Mouse (Mus musculus) layer of hippocampus, adult 8-10 months (tissue): ENCODE measurements at regions not wholly inside any gene's neighbourhood (a gene's known extent, or its start where the extent isn't known, plus 50 kb on each side); places are given as distances from the start of the nearest gene placed in this dataset.

Source experiments
- DNase-seq, 2 experiments: peaks; one replicate each; pipeline ENCODE4 v3.0.0; 2022; ENCODE audit warnings: low spot score in 2 of 2

DNA sequence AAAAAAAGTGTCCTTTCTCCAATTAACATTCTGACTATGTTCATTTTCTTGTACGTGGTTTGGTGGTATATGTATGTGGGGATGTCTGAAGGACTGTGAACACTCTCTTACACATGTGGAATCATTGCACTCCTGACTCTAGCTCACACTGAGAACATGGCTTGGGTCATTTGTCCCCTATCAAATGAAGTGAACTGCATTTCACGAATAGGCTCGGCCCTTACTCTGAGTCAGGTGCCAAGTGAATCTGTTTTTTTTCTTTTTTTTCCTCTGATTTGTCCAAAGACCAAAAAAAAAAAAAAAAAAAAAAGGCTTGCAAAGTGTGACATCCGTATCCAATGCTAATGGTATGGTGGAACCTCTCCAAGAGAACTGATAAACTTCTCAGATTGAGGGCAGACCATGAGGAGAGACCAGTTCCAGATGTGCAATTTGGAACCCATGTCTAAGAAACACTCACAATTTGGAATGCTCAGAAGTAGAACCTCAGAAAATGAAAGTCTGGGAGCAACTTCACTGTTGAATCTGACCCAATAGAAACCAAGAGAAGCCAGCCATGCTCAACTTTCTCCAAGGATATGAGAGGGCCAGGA, 631.7 kb upstream of the Fam160b2 start:
- no peak for DNase-seq

DNA sequence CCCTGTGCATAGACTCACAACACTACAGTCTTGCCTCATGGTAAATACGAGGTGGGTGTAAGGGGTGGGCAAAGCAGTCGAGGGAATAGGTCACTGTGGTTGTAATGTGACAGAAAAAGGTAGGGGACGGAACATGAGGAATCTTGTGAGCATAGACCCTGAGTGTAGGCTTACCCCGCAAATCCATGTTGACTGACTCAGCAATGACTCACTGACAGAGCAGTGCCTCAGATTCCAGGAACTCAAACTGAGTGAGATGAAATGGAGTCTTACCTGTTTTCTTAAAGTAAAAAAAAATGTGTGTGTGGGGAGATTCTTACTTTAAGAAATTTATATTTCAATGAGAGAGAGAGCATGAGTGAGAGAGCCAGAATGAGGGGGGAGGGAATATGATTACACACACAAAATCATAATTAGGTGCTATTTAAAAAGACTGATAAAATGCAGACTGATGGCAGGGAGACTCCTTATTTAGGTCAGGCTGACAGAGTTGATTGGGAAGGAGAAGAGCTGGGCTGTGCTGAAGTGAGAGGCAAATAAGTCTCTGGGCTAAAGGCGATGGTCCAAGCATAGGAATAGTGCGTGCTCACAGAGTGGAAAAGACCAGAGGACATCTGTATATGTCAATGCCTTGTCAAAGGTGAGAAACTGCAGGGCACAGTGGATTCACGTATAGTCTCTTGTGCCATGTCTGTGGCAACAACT, 631.0 kb upstream of the Fam160b2 start:
- no peak for DNase-seq

DNA sequence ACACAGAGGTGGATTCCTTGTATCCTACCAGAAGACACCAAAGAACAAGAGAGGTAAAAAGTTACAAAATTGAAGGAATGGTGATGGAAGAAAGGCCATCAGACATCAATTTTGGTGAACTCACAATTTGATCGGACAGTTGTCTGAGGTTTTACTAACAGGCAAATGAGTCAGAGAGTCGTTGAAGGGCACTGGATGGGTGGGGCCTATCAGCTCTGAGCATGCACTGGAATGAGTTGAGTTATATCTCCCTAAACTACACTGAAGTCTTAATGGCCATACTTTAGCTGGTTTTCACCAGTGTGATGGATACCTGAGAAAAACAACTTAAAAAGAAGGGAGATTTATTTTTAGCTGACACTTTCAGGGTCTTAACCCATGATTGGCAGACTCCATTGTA, 630.3 kb upstream of the Fam160b2 start:
- no peak for DNase-seq

DNA sequence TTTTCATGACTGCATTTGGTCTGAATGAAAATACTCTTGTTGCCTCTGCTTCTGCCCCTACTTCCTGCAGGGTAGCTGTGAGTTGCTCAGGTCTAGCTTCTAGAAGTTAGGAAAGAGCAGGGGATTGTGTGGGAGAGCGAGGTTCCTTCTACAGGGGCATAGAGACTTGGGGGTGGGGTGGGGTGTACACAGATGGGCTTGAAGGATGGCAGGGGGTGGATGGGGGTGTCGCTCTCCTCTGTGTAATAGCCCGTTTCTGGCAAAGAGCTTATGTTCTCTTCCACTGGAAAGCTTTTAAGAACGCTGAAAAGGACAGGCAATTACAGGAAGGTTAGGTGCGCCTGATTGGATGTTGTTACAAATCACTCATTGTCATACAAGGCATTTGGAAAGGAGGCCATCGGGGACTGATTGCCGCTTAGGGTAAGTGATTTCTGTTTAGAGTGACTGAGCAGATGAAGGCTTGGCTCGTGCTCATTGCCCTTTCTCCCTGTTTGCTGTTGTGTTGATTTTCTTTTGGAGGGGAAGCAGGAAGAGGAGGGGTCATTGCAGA, 629.3 kb upstream of the Fam160b2 start:
- no peak for DNase-seq

DNA sequence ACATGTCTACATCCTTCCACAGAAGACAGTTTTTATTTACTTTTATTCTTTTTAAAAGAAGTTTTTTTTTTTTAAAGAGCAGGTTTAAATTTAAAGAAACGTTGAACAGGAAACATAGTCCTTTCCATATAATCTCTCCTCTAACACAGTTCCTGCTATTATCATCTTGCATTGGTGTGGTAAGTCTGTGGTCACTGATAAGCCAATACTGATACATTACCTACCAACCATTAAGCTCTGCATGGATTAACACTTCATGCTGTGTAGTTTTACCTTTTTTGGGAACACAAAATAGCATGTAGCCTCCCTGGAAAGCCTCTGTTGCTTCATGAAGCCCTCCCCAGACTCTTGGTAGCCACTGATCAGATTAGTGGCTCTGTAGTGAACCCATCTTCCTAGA, 617.4 kb upstream of the Fam160b2 start:
- DNase-seq: no peak

DNA sequence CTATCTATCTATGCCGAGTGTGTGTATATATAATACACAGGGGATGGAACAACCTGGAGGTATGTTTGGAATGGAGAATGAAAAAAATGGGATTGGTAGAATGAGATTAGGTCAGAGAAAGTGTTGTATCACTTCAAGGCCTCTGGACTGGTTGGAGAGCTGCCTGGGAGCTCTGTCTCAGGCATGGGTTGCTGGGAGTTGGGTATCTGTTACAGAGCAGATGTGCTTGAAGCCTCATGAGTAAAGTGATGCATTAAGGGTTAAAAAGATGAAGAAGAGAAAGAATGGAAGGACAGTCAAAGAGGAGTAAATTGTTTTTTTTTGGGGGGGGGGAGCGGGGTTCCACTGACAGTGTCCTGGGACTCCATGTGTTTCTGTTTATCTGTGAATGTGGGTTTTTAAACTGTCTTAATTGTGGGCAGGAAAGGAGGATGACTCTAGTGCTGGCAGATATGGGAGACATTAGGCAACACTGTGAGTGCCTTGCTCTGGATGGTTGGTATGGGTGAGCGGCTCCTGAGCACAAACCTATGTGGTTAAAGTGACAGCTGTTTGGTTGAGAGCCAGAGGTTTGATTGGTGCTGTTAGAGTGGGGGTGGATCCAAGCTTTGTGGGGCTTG, 611.8 kb upstream of the Fam160b2 start:
- DNase-seq: no peak

DNA sequence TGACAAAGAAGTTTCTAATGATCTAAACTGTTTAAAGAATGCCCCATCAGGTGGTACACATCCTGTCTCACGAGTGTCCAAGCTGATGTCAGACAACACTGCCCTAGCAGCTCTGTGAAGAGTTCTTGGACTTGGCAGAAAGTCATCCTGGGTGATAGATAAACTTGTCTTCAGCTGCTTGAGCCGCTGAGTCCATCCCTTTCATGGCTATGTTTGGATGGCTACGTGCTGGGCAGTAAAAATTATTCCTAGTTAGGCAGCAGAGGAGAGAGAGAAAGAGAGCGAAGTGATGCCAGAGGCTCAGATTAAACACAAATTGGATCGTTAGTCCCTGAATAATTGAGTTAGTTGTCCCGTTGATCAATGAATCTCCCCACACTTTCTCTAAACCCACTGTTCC, 603.8 kb upstream of the Fam160b2 start:
- DNase-seq: no peak

DNA sequence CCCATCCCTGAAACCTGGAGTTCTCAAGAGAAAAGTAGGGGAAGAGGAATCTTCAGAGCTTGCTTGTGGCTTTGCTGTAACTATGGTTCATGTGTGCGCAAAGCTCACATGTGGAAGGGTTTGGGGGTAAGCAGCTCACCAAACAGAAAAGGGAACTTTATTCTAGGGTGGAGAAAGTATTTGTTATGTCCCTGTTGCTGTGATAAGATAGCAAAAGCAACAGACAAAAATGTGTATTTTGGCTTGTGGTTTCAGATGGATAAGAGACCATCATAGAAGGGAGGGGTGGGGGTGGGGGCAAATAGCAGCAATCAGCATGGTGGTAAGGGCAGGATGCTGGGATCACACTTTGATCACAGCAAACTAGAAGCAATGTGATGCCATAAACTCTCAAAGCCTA, 601.3 kb upstream of the Fam160b2 start:
- DNase-seq: no peak

DNA sequence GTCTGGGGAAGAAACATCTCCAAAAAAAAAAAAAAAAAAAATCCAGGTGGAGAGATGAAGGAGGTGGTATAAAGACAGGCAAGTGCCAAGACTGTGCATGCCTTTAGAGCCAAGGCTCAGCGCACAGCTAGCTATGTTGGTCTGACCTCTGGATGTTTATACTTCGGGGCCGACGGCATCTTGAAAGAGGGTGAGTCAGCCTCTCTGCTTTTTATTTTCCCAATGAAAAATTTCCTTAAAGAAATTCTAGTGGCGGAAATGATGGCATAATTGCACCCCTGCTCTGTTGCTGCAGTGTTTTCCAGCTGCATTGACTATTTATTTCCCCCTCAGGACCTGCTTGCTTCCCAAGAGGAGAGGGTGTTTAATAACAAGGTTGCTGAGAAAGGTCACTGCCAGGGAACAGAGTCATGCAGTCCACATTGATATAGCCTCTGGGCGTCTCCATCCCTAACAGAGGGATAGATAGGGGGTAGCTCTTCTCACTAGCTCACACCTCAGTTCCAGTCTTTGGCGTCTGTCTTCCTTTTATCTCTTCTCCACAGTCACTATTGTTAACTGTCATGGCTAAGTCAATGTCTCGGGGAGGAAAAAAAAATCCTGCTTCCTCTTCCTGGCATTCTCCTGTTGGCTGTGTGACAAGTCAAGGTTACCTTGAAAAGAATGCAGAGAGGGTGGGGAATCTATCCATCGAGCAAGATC, 599.7 kb upstream of the Fam160b2 start:
- no peak for DNase-seq

DNA sequence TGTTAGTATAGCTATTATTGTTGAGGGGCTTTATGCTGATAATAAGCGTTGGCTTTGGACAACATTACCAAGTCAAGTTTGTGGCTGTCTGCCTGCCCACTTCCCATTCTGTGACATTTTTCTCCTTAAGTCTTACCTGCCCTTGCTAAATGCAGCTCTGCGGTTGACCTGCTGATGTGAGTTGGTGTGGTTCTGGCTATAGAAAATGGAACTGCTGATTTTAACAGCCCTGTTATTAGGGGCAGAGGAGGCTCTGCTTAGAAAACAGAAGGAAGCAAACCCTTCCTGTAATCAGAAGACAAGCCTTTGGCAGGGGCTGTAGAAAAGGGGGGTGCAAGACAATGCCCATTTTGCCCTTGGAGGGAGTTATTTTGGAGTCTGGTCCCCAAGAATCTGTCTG, 594.6 kb upstream of the Fam160b2 start:
- DNase-seq: no peak

DNA sequence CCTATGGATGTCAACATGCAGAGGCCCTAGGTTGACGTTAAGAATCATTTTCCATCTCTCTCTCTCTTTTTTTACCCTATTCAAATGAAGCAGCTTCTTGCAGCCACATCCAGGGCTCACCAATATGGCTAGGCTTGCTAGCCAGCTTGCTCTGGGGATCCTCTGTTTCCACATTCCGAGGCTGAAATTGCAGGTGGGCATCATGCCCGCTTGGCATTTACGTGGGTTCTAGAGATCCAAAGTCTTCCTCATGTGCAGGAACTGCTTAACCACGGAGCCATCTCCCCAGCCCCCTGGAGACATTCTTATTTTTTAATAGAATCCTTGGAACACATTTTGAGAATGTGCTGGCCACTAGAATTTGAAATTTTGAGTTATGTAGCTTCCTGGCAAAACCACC, 592.9 kb upstream of the Fam160b2 start:
- no peak for DNase-seq

DNA sequence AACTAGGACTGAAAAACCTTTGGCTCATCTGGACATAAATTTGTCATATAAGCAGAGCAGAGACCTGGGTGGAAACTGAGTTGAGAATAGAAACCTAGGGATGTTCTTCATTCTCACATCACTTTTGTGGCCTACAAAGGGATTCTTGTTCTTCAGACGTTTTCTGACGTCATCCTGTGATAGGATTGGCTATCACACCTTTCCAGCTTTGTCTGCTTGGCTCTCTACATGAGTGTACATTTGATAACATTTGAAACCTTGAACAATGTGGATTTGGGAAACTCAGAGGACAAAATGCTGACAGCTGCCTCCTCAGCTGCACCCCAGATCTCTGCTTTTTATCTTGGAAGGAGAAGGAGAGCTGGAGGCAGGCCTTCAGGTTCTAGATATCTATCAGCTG, 589.7 kb upstream of the Fam160b2 start:
- no peak for DNase-seq

DNA sequence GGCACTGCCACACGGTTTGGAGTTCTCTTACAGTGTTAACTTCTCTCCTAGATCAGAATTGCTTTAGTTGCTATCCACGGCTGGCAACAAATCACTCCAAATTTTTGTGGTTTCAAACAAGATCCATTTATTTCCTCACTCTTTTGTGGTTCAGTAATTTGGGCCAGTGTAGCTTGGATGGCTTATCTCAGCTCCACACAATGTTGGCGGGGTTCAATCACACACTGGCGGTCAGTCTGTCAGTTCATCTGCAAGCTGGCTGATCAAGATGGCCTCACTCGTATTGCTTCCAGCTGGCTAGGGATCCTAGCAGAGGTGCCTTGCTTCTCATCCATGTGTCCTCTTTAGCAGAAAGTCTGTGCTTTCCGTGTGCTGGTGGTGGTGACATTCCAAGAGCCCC, 577.7 kb upstream of the Fam160b2 start:
- DNase-seq: no peak

DNA sequence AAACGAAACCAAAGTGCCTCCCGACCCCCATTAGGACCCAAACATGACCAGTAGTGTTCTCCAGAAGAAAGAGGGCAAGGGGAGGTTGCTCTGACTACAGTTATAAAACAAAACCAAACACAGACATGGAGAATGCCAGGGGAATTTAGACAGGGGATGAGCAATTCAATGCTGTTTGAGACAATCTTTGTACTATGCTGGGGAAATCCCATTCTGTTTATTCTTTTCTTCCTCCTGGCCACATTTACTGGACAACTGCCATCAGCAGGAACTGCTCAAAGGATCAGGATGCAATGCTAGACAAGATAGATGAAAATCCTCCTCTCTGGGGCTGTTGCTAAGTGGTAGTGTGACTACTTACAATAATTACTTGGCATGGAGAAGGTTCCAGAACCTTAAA, 574.5 kb upstream of the Fam160b2 start:
- no peak for DNase-seq

DNA sequence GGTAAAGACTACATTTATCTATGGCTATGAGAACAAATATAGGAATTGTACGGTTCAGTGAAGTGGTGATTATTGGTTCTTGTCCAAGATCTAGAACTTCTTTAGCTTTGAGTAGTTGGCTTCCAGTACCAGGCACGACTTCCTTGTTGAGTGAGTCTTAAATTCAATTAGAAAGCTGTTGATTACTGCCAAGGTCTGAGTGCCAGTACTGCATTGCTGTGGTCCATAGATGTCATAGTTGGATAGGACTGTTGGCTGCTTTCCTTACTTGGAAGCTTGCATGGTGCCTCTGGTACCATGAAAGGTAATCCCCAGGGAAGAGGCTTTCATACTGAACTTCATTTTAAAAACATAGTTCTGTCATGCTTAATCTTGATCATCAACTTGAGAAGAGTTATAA, 559.9 kb upstream of the Fam160b2 start:
- DNase-seq: no peak

DNA sequence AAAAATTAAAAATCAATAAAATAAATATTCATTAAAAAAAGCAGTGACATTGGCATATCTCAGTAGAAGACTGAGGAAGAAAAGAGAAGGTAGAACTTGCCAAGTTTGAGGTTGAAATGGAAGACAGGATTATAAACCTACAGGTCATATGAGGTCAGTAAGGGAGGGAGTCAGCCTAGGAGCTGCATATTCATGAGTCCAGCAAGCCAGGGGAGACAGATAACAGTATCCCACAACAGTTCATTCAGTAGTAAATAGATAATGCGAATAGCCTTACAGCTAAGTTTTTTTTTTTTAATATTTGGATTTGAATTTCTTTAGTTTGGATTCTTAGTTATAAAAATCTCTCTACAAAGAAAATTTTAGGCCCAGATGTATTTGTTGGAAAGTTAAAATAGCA, 542.8 kb upstream of the Fam160b2 start:
- DNase-seq: no peak

DNA sequence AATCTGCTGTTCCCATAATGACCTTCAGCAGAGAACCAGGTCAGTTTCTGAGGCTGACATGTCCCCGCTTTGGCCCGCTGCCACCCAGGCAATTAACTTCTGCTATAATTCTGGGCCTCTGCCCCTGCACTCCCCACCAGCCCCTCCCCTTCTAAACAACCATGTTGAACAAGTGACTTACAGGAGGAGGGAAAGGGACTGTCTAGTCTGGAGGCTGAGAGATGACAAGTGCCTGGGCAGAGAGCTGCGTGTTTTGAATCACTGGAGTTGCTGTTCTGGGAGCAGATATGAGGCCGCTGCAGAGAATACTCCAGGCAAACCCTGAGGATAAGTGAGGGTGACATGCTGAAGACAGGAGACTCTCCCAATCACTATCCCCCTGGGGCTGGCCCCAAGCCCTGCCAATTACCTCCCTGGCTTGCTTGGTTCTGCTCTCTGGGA, 530.2 kb upstream of the Fam160b2 start:
- no peak for DNase-seq

DNA sequence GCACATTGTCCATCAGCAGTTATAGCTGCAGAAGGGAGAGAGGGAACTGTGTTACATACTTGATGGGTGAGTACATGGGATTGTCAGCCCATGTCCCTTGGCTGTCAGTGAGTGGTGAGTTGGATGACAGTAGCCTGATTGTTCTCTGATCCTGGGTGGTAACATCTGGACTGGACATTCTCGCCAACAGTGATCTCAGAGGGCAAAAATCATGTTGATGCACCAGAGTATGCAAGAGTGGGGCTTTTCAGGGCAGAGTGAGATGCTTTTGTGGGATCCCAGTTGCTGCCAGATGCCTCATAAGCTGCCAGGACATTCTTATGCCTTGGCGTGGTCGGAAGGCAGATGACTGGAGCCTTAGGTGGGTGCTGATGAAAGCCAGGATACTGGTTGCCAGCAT, 528.9 kb upstream of the Fam160b2 start:
- peak; percentile 62 to 69 for DNase-seq

DNA sequence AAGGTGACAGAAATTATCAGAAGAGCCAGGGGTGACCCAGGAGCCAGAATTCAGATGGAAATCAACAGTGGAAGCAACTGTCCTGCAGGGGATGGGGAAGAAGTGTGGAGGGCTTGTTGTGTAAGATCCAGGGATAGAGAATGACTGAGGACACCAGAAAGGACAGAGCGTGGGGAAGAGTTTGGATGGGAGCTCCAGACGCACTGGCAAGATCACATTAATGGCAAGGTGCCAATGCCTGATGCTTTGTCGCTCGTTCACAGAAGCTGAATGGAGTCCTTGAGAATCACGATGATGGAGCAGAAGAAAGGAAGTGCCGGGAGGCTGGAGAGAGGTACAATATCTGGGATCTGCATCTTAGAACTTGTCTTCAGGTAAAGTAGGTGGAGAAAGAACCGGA, 519.0 kb upstream of the Fam160b2 start:
- DNase-seq: peak in 1 of 2 experiments; percentile 14

DNA sequence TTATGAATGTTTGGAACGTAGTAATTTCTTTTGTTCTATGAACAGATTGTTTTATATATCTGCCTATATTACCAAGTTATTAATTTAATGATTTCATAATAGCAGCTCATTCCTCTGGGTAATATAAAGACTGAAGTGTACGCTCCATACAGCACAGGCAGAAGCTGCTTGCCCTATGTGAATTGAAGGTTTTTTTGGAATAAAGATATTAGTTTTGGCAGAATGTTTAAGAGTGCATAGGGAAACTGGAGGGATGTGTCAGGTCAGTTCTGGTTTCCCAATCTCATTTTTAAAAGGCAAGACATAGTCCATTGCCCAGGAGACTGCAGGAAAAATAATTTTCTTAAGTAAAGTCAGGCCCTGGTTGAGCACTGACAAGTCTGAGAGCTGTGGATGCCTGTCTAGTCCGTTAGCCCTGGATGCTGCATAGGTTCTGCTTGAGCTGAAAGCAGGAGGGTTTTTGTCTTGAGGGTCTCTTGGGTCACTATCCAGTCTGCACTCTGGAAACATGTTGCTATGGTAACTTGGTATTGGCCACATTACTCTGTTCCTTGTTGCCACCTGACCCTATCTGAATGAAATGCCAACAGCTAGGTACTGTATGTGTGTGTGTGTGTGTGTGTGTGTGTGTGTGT, 516.3 kb upstream of the Fam160b2 start:
- DNase-seq: no peak

DNA sequence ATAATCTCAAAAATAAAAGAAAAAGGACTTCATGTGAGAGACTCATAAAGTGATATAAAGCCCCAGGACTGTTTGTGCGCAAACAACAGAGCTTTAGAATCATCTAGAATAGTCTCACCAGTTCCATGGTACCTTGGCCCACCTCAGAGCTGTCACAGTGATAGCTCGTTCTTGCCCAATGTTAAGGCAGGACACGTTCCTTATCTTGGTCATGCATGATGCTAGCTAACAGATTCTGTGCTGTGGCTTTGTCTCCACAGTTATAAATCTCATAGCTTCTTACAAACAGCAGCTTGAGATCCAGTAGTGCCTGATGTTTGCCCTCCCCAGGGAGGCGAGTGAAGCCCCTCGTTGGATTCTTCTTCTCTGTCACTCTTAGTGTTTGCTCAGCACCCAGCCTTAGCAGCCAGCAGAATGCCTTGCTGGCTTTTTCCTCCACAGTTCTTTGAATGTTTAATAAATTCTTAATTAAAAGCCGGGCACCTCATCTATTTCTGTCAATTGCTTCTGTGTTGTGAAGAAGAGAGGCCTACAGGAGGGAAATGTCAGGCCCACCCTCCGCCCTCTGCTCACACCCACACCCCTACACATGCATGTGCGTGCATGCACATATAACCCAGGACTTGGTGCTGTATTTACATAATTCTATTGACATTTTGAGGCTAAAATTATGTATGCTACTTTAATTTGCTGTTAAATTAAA, 515.6 kb upstream of the Fam160b2 start:
- DNase-seq: no peak
